Mouse (Mus musculus): ENCODE measurements around the gene C1d.

- TF ChIP-seq CTCF (conservative IDR thresholded peaks at IDR 0.05; ENCODE audit: insufficient read depth, insufficient read length, low read depth, low read length): no peak
- TF ChIP-seq POLR2A (IDR thresholded peaks at IDR 0.05; ENCODE audit: low read depth, low read length): no peak
Observed at GRCm38 (mm10) chr11:17212903-17213509, 44.4 kb upstream of the C1d start.
